Mouse (Mus musculus): ENCODE measurements around the gene Slc46a3. TPM values are rescaled to one million over a fixed set of nuclear protein-coding genes. Genes with fewer than 3 reads are reported as not detected.

Gene Slc46a3
- total RNA-seq, 2 experiments from 2014 or later, result 9.0 to 10.6 TPM

DNA sequence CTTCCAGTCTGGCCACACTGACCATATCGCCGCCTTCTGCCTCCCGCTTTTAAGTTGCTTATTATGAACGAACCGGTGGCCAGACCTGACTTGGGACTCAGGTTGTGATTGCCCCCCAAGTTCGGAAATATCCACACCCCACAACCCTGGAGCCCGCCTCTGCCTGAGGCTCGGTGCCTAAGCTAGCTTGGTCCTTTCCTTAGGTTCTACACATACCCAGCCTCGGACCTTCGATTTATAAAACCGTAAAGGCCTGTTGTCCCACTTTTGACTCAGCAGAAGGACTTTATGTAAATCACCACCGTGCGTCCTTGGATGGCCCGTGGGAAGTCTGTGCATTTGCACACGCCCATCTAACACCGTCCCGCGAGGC lies 34.6 kb downstream of the Slc46a3 start:
- intact Hi-C loops (cut with DNase I), result loop anchor here (2.0 kb wide), 1 partner anchor 35 kb away; the partner anchor contains the start of gene Slc46a3
- DNase-seq, result no peak
- Histone ChIP-seq H3K27ac (peak overlapping the region; percentile 96), H3K4me3 (peak overlapping the region; percentile 86)
- no peak for TF ChIP-seq CTCF (IDR thresholded peaks at IDR 0.05)

DNA sequence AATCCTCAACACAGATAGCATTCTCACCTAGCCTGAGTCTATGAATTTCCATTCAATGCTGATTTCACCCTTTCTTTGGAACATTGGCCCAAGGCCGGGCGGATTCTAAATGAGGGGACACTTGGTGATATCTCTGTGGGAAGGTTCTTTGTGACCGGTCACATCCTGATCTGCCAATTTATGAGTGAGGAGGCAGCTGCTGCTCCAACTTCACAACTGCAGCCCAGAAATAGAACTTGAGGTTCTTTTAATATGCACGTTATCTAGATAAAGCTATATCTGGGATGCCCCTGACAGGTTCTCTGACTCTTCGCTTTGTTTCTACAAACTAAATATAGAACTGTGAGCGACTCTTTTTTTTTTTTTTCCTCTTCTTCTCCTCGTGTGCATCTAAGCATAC lies 44.4 kb downstream of the Slc46a3 start:
- intact Hi-C loops (cut with DNase I), result no loop called here
- no peak for DNase-seq
- H3K27ac ChIP-seq, result no peak overlapping the region
- no peak for TF ChIP-seq CTCF (IDR thresholded peaks at IDR 0.05)
- no peak overlapping the region for H3K4me3 ChIP-seq

DNA sequence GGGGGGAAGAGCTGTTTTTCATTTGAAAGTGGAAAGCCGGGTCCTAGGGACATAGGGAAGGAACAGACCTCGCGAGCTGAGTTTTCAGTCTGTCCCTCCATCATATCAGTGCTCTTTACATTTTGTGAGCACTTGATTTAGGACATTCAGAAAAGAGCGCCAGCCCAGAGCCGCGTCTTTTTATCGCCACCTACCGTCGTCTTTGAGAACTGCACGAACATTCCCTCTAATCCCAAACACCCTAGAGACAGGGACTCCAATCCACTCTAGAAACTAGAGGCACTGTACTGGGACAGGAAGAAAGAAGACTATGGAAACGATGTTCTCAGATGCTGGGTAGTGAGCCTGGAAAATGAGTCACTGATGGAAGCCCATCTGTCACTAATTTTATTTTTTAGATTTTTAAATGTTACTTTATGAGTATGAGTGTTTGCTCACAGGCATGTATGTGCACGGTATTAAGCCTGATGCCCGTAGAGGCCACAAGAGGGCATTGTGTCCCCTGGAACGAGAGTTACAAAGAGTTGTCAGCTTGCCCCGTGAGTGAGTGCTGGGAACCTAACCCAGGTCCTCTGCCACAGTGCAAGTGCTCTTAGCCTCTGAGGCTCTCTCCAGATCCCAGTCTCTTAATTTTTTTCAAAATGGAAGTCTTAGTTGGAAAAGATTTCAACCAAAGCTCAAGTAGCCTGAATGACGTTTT lies 46.3 kb downstream of the Slc46a3 start:
- peak; percentile 85 for TF ChIP-seq CTCF (IDR thresholded peaks at IDR 0.05)
- DNase-seq, result peak; percentile 54
- no peak overlapping the region for H3K27ac ChIP-seq
- intact Hi-C loops (cut with DNase I), result loop anchor here (5.0 to 10.0 kb wide), 4 partner anchors 124 to 446 kb away; partner anchors contain the start of genes Flt1 and Flt3
- no peak overlapping the region for H3K4me3 ChIP-seq

DNA sequence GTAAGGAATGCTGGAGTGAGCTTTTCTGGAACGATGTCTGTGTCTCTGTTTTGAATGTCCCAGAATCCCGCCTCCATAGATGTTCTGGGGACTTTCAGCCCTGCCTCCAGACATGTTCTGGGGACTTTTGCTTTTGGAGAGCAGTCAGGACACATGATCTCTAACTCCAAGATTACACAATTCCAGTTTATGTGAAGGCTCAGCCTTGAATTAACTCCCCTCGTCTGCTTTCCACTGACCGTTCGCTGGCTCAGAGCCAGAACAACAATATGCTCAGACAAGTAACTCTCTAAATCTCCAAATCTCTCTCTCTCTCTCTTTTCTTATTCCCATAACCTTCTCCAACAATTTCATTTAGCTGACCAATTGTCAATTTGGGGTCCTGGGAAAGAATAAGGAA lies 47.3 kb downstream of the Slc46a3 start:
- intact Hi-C loops (cut with DNase I), result loop anchor here (5.0 to 10.0 kb wide), 4 partner anchors 123 to 445 kb away; partner anchors contain the start of genes Flt1 and Flt3
- no peak for DNase-seq
- H3K4me3 ChIP-seq, result no peak overlapping the region
- no peak for TF ChIP-seq CTCF (IDR thresholded peaks at IDR 0.05)
- H3K27ac ChIP-seq, result no peak overlapping the region

DNA sequence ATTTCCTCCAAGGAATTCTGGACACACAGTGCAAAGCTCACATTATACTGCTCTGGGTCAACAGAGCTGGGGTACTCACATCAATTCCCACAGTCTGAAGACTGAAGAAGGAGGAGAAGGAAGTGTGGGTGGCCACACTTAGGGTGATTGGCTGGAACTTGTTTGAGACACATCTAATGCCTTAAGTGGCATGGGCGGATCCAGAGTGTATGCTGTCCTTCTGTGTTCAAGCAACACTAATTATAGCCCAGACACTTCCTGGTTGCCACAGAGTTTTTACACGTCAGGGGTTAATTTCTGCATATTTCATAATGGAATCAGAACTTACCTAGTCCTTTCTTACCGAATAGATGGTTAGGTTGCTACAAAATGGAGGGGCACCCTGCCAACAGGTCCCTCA lies 49.3 kb downstream of the Slc46a3 start:
- Histone ChIP-seq H3K27ac (no peak overlapping the region), H3K4me3 (no peak overlapping the region)
- no peak for TF ChIP-seq CTCF (IDR thresholded peaks at IDR 0.05)
- no peak for DNase-seq
- intact Hi-C loops (cut with DNase I), result loop anchor here (5.0 to 10.0 kb wide), 4 partner anchors 121 to 443 kb away; partner anchors contain the start of genes Flt1 and Flt3

DNA sequence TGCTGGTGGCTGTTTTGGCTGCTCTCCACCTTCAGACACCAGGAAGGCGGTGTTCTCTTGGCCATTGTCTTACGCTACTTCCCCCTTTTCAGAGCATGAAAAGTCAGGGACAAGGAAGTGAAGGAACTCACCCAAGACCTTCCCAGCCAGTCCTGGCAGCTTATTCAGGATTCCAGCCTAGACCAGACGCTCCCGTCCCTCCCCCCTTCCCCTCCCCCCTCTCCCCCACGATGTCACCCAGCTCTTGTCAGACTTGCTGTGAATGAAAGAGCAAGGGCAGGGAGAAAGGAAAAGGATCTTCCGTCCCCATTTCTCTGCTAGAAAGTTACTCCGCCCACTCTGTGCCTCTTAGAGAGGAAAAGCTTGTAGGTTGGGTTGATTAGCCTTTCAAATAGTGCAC lies 51.3 kb downstream of the Slc46a3 start:
- Histone ChIP-seq H3K4me3 (no peak overlapping the region), H3K27ac (no peak overlapping the region)
- intact Hi-C loops (cut with DNase I), result loop anchor here (10.0 kb wide), 1 partner anchor 119 kb away; the partner anchor contains the start of gene Flt1
- TF ChIP-seq CTCF (IDR thresholded peaks at IDR 0.05), result no peak
- DNase-seq, result no peak

DNA sequence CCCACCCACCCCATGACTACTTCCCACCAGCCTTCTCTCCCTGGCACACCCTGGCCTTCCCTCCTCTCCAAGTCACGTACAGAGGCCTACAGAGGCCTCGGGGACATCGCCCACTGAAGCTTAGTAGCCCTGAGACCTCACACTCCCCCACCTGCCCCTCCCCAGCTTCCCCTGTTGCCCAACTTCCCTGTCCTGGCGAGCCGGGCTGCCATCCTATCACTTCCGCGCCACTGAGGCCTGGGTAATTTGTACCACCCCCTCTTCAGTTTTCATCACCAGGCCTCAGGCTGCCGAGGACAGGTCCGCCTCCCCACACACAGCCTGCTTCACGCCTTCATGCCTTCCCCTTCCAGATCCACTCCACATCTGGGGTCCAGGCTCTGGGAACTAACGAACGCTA lies 55.2 kb downstream of the Slc46a3 start:
- DNase-seq, result no peak
- H3K4me3 ChIP-seq, result no peak overlapping the region
- TF ChIP-seq CTCF (IDR thresholded peaks at IDR 0.05), result no peak
- no peak overlapping the region for H3K27ac ChIP-seq
- intact Hi-C loops (cut with DNase I), result no loop called here

DNA sequence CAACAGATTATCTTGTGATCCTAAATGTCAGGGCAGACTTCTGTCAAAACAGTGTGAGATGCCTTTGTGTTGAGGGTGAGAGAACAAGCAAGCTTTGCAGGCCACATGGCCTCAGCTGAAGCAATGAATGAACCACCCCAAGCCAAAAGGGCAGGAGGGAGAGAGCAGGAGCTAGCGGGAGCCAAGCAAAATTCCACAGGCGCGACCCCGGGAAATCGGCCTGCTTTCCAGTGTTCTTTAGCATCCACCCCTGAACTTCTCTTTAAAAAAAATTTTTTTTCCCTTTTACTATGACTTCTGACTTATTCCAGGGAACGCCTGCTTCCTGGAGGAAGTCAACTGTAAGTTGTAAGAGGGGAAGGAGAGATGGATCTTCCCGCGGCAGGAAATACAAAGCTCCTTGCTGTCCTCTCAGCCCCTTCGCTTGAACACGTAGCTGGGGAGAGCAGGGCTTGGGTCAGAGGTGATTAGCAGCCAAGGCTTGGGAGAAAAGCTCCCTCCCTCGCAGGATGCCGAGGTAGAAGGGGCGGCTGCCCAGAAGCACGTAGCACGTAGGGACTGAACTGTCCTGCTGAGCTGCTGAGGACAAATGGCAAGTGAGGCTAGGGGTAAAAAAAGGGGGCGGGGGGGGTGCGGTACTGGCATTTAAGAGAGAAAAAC lies 59.6 kb downstream of the Slc46a3 start:
- TF ChIP-seq CTCF (IDR thresholded peaks at IDR 0.05), result no peak
- H3K27ac ChIP-seq, result no peak overlapping the region

DNA sequence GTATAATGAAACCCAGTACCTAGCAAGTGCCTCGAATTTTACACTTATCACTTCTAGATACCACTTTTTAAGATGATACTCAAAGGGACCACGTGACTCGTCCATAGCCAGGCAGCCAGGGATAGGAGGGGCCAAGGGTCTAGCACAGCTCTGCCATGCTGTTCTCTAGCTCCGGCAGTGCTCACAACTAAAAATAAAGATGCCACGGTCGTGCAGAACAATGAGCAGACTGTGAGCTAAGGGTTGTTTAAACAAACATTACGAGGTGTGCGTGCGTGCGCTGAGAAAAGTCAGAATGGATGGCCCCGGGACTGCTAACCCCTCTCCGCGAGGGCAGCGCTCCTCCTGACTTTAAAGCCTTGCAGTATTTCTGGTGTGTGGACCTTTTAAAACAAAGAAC lies 61.8 kb downstream of the Slc46a3 start:
- no peak for TF ChIP-seq CTCF (IDR thresholded peaks at IDR 0.05)
- intact Hi-C loops (cut with DNase I), result no loop called here
- Histone ChIP-seq H3K4me3 (no peak overlapping the region), H3K27ac (no peak overlapping the region)
- no peak for DNase-seq

More for the DNA sequence above, 59.6 kb downstream of the Slc46a3 start:
- intact Hi-C loops (cut with DNase I), result no loop called here
- H3K4me3 ChIP-seq, result peak overlapping the region; percentile 9; the same call in 1 of the 2 replicates
- no peak for DNase-seq

DNA sequence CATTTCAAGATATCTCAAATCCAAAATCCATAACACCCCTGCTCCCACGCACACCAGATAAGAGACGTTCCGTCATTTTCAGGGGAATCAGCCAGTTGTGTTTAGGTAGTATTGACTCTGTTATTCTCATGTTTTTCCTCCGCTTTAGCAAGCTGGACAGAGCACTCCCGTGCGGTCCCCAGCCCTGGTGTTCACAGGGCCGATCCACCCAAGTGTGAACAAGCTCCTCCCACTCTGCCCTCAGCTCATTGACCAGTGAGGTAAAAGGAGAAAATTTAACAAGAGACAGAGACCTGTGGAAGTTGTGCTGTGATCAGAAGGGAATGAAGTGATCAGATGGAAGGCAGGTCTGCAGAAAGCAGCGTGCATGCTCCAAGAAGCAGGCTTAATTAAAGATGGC lies 65.8 kb downstream of the Slc46a3 start:
- no peak overlapping the region for H3K27ac ChIP-seq
- DNase-seq, result no peak
- intact Hi-C loops (cut with DNase I), result no loop called here
- no peak overlapping the region for H3K4me3 ChIP-seq
- no peak for TF ChIP-seq CTCF (IDR thresholded peaks at IDR 0.05)

Other genes starting within 250 kb of the Slc46a3 start
- gene Flt1, start 168.8 kb downstream of the Slc46a3 start, total RNA-seq (2021), result 10 to 100 TPM; 32.7 to 42.2 TPM
- gene Pomp, start 34.4 kb downstream of the Slc46a3 start, total RNA-seq (2021), result 100 to 1,000 TPM; 141 to 146 TPM
- gene Mtus2, start 62.5 kb upstream of the Slc46a3 start, total RNA-seq (2021), result under 1 TPM; 0.08 to 0.15 TPM